Mouse (Mus musculus) left cerebral cortex, adult 2 months (tissue): ENCODE results near the gene Clip2. TPM values are rescaled to one million over a fixed set of nuclear protein-coding genes. Genes with fewer than 3 reads are reported as not detected.

ENCODE experiments used
- DNase-seq, 2 experiments: peaks; one replicate each; pipeline ENCODE4 v3.0.0; 2021 to 2022; ENCODE audit warnings: low spot score in 2 of 2, mixed read lengths in 1 of 2; ENCODE audit errors: extremely low spot score in 1 of 2
- H3K27ac ChIP-seq: fragments of 200-600 bp; 2 replicates; pipeline ENCODE4 v1.8.1; 2022
- H3K4me3 ChIP-seq: fragments of 200-600 bp; 2 replicates; pipeline ENCODE4 v1.8.1; 2022
- CTCF ChIP-seq: fragments of 200-600 bp; IDR thresholded peaks from 2 replicates; pipeline ENCODE4 v1.8.1; 2022; ENCODE audit warnings: antibody characterized with exemption, mild to moderate bottlenecking, moderate library complexity
- intact Hi-C: fragments of 180-260 bp; cut with DNase I; formaldehyde crosslinking; loops from one replicate; pipeline ENCODE4 v1.15.1; 2025
- total RNA-seq, 2 experiments: library from RNA; stranded (reverse); gene quantifications; 2 replicates each; pipeline ENCODE4 v1.2.3; 2021

Gene Clip2
- total RNA-seq, 2 experiments from 2014 or later: 116 to 123 TPM

- no peak overlapping the region for H3K4me3 ChIP-seq
- H3K27ac ChIP-seq: no peak overlapping the region
- TF ChIP-seq CTCF: no peak
- peak in 1 of 2 experiments; percentile 51 for DNase-seq
- intact Hi-C loops: no loop called here
Observed at GRCm38 (mm10) chr5:134466296-134467029, 85.8 kb downstream of the Clip2 start.

- DNase-seq: no peak
- intact Hi-C loops: no loop called here
- Histone ChIP-seq H3K4me3 (no peak overlapping the region), H3K27ac (no peak overlapping the region)
- no peak for TF ChIP-seq CTCF
Observed at GRCm38 (mm10) chr5:134465197-134465596, 87.0 kb downstream of the Clip2 start.

DNA sequence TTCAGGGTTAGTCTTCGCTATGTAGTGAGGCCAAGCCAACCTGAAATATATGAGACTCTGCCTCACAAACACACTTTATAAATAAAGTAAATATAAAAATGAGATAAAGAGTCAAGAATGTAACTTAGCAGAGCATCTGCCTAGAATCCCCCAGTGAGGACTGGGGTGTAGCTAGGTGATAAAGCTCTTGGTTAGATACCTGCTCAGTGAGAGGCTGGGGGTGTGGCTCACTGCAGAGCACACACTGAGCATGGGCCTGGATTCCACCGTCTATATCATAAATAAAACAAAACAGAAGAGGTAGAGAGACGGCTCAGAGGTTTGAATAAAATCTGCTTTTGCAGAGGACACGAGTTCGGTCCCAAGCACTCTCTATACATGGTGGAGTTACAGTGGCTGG is 88.0 kb downstream of the Clip2 start:
- intact Hi-C loops: no loop called here
- H3K4me3 ChIP-seq: no peak overlapping the region
- no peak for DNase-seq
- TF ChIP-seq CTCF: no peak
- H3K27ac ChIP-seq: no peak overlapping the region

DNA sequence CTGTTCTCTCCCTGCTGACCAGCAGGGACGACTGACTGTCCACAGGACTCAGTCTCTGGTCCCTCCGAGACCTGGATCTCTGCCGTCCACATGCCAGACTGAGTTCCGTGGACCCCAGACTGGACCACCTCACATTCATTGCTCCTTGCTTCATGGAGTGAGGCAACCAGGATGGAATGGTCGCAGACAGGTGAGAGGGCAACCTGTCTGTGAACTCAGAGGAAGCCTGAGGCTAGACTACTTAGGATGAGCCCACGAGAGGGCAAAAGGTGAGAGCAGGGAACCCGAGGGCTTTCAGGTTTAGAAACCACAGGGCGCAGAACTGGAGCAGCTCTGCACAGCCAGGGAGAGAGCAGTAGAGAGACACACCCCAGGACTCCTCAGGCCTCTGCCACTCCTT is 89.5 kb downstream of the Clip2 start:
- no peak for DNase-seq

DNA sequence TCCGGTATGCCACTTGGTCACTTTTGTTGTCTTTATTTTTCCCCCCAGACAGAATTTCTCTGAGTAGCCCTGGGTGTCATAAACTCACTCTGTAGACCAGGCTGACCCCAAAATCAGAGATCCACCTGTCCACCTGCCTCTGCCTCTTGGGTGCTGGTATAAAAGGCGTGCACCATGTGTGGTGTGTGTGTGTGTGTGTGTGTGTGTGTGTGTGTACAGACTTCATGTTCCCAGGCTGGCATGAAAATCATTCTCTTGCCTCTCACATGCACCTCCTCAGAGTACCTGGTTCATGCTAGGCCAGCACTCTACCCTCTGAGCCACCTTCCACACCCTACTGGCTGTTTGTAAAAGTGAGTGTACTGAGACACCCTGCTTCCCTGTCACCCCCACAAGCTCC is 89.9 kb downstream of the Clip2 start:
- no peak for TF ChIP-seq CTCF
- intact Hi-C loops: no loop called here
- Histone ChIP-seq H3K4me3 (no peak overlapping the region), H3K27ac (no peak overlapping the region)
- no peak for DNase-seq

More for the DNA sequence above, 89.5 kb downstream of the Clip2 start:
- Histone ChIP-seq H3K4me3 (no peak overlapping the region), H3K27ac (no peak overlapping the region)
- intact Hi-C loops: no loop called here
- TF ChIP-seq CTCF: no peak

DNA sequence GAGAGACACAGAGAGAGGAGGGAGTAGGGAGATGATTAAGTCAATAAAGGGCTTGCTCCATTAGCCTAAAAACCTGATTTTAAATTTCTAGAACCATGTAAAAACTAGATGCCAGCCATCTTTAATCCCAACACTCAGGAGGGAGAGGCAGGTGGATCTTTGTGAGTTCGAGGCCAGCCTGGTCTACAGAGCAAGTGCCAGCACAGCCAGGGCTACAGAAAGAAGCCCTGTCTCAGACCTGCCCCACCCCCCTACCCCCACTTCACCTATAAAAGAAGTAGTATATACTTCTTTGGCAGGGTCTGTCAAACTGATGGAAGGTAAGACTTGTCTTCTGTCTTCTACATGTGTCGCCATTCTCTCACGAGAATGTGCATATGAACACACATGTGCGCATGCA is 91.7 kb downstream of the Clip2 start:
- no peak for DNase-seq
- intact Hi-C loops: no loop called here
- TF ChIP-seq CTCF: no peak
- no peak overlapping the region for H3K27ac ChIP-seq
- H3K4me3 ChIP-seq: no peak overlapping the region

DNA sequence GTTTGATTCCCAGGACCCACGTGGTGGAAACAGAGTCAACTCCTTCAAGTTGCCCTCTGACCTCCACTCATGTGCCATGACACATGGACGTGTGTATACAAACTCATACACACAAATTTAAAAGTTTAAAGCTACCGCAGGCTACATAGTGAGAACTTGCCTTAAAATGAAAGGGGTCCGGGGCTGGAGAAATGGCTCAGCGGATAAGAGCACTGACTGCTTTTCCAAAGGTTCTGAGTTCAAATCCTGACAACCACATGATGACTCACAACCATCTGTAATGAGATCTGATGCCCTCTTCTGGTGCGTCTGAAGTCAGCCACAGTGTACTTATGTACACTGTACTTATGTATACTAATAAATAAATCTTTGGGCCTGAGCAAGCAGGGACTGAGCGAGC is 93.1 kb downstream of the Clip2 start:
- intact Hi-C loops: no loop called here
- TF ChIP-seq CTCF: no peak; the same call in 1 of the 2 replicates
- no peak overlapping the region for H3K27ac ChIP-seq
- H3K4me3 ChIP-seq: no peak overlapping the region
- no peak for DNase-seq

GRCm38 (mm10) chr5:134458416-134458815 is 93.8 kb downstream of the Clip2 start:
- DNase-seq: no peak
- intact Hi-C loops: no loop called here
- Histone ChIP-seq H3K4me3 (no peak overlapping the region), H3K27ac (no peak overlapping the region)
- no peak for TF ChIP-seq CTCF

DNA sequence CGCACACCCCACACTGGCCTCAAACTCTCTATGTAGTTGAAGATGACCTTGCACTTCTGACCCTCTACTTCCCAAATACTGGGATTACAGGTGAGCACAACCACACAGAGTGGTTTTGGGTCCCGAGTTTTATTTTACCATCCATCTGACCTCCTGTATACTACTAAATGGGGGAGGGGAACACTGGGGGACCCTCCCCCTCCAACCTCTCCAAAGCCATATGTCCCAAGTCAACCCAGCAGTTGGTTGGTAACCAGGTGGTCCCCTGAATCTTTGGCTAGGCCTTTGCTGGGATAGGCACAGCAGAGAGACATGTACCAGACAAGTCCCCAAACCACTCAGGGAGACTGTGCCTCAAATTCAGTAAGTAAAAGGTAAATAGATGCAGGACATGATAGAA is 94.9 kb downstream of the Clip2 start:
- intact Hi-C loops: no loop called here
- TF ChIP-seq CTCF: no peak
- no peak for DNase-seq
- Histone ChIP-seq H3K27ac (no peak overlapping the region), H3K4me3 (no peak overlapping the region)

GRCm38 (mm10) chr5:134456503-134456962 is 95.7 kb downstream of the Clip2 start, which contains the start of gene Gtf2ird1:
TSS of gene Gtf2ird1 (minus strand) at chr5:134456716.
- intact Hi-C loops: no loop called here
- Histone ChIP-seq H3K27ac (peak within 1 kb of the TSS; percentile 80), H3K4me3 (peak within 1 kb of the TSS; percentile 81)
- peak; percentile 70 to 76 for DNase-seq
- TF ChIP-seq CTCF: no peak

DNA sequence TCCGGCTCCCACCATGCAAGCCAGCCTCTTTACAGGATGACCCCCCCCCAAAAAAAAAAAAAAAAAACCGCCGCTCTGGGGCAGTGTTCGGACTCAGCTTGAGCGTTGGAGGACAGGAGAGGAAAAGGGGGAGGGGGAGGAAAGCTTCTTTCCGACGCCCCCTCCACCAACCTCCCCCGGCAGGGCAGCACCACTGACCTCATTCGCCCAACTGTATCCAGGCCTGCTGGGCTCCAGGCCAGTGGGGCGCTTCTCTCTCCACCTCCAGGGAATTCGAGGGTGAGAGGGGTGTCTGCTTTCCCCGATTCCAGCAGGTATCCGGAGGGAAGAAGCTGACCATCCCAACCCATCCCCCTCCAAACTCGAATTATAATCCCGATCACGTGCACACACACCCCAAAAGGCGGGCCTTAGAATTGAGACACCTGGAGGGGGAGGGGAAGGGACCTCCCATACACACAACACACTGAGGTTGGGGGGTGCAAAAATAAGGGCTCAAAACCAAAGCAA is 96.3 kb downstream of the Clip2 start:
- TF ChIP-seq CTCF: no peak
- peak; percentile 30 to 37 for DNase-seq
- Histone ChIP-seq H3K27ac (peak overlapping the region; percentile 80), H3K4me3 (peak overlapping the region; percentile 81)
- intact Hi-C loops: no loop called here

GRCm38 (mm10) chr5:134455186-134455895 is 96.9 kb downstream of the Clip2 start:
- H3K27ac ChIP-seq: peak overlapping the region; percentile 56
- intact Hi-C loops: no loop called here
- no peak for DNase-seq
- peak overlapping the region; percentile 81 for H3K4me3 ChIP-seq
- TF ChIP-seq CTCF: no peak
